Mouse (Mus musculus): ENCODE measurements around the gene Parpbp. TPM values are rescaled to one million over a fixed set of nuclear protein-coding genes. Genes with fewer than 3 reads are reported as not detected.

The Parpbp gene
- total and polyA plus RNA-seq, 3 experiments = 16.9 to 35.0 (median 19.8) TPM

DNA sequence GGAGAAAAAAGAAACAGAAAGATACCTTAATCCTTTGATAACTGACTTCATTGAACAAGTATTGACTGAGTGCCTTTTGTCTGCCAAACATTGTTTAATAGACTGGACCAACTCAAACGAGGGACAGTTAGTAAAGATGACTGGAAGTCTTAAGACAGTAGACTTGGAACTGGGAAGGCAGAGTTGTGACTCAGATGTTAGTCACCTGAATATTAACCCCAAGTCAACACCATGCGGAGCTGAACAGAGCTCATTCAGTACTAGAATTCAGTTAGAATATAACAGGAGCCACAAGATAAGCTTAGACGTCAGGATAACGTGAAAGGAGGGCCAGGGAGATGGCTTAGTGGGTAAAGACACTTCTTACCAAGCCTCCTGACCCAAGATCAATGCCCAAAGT is 3.6 kb upstream of the Parpbp start:
- no peak for DNase-seq (ENCODE audit: extremely low read depth)
- TF ChIP-seq MYC (IDR thresholded peaks at IDR 0.05; ENCODE audit: low read depth, low read length) = no peak
- no peak for TF ChIP-seq E2F4 (IDR thresholded peaks at IDR 0.05; ENCODE audit: insufficient replicate concordance, low read depth, low read length)
- no peak for TF ChIP-seq SIN3A (IDR thresholded peaks at IDR 0.05; ENCODE audit: low read length)
- no peak for TF ChIP-seq ELF1 (IDR thresholded peaks at IDR 0.05; ENCODE audit: low read depth, low read length)
- no peak for TF ChIP-seq ZNF384 (IDR thresholded peaks at IDR 0.05; ENCODE audit: low read depth, low read length)
- no peak for TF ChIP-seq CTCF (conservative IDR thresholded peaks at IDR 0.05 in 1 of 2, IDR thresholded peaks at IDR 0.05 in 1 of 2; ENCODE audit: low read depth in 2 of 2, low read length in 2 of 2)
- no peak for TF ChIP-seq USF2 (conservative IDR thresholded peaks at IDR 0.05; ENCODE audit: low read depth, low read length)
- TF ChIP-seq MAZ (IDR thresholded peaks at IDR 0.05; ENCODE audit: low read depth, low read length) = no peak
- TF ChIP-seq BHLHE40 (IDR thresholded peaks at IDR 0.05; ENCODE audit: low read depth, low read length) = no peak
- no peak for TF ChIP-seq ETS1 (conservative IDR thresholded peaks at IDR 0.05; ENCODE audit: low read depth, low read length)
- peaks cover 4 to 18% of the 10 kb centered on the region in 2 experiments for H3K4me1 ChIP-seq (ENCODE audit: control insufficient read depth in 1 of 2, insufficient read depth in 2 of 2)
- in situ Hi-C loops (cut with MboI; ENCODE audit: low pct_ligation_motif_present, low pct_unique_long_range_greater_than_20kb, low sequenced_read_pairs) = no loop called here
- peaks cover 20% of the 10 kb centered on the region for H3K79me2 ChIP-seq (replicated peaks; ENCODE audit: control insufficient read depth, extremely low read depth, insufficient read depth, poor library complexity, severe bottlenecking)
- H3K4me2 ChIP-seq (ENCODE audit: insufficient read depth, low read depth, poor library complexity, severe bottlenecking) = no peak overlapping the region
- no peaks in the 10 kb centered on the region for H3K27me3 ChIP-seq (replicated peaks)
- H3K9ac ChIP-seq (ENCODE audit: insufficient read depth, low read depth) = no peak overlapping the region
- no peak overlapping the region for H3K4me3 ChIP-seq (replicated peaks in 1 of 3; ENCODE audit: low read depth in 2 of 3, low read length in 2 of 3, poor library complexity in 1 of 3)
- dilution Hi-C loops (cut with MboI; ENCODE audit: extremely low pct_ligation_motif_present, extremely low pct_unique_long_range_greater_than_20kb, low sequenced_read_pairs) = no loop called here
- H3K9me3 ChIP-seq (replicated peaks; ENCODE audit: low read length) = no peaks in the 10 kb centered on the region
- H3K27ac ChIP-seq (ENCODE audit: insufficient read depth, low read depth) = no peak overlapping the region
- peaks cover 43 to 68% of the 10 kb centered on the region in 2 experiments for H3K36me3 ChIP-seq (replicated peaks in 1 of 2; ENCODE audit: control insufficient read depth in 1 of 2, insufficient read depth in 1 of 2, low read length in 1 of 2)

DNA sequence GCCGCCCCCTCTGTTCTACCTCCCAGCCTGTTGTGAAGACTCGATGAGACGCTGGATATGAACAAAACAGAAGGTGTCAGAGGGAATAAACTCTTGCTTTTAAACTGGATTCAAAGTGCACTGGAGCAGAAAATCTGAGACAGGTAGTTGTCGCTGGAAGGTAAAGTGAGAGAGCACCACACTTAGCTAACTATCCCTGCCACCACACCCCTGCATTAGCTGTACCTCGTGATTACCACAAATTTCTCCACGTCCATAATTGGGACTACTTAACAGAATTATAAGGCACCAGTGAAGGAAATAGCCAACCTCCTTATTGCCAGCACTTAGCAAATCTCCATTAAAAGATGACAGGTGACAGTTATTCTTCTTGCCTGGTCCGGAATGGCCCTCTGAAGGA is 554 bp downstream of the Parpbp start:
- TF ChIP-seq RCOR1 (conservative IDR thresholded peaks at IDR 0.05; ENCODE audit: low read depth, low read length) (no peak), PAX5 (IDR thresholded peaks at IDR 0.05; ENCODE audit: low read length) (no peak), BHLHE40 (IDR thresholded peaks at IDR 0.05; ENCODE audit: low read depth, low read length) (no peak), MAZ (IDR thresholded peaks at IDR 0.05; ENCODE audit: low read depth, low read length) (no peak), HCFC1 (IDR thresholded peaks at IDR 0.05; ENCODE audit: low read depth, low read length) (no peak), KAT2A (IDR thresholded peaks at IDR 0.05; ENCODE audit: insufficient replicate concordance, low read length) (no peak), NRF1 (IDR thresholded peaks at IDR 0.05; ENCODE audit: low read depth, low read length) (no peak), ETS1 (conservative IDR thresholded peaks at IDR 0.05; ENCODE audit: low read depth, low read length) (no peak), MAX (IDR thresholded peaks at IDR 0.05; ENCODE audit: low read length) (no peak), USF2 (conservative IDR thresholded peaks at IDR 0.05; ENCODE audit: low read depth, low read length) (no peak)
- in situ Hi-C loops (cut with MboI; ENCODE audit: low pct_ligation_motif_present, low pct_unique_long_range_greater_than_20kb, low sequenced_read_pairs) (no loop called here), dilution Hi-C loops (cut with MboI; ENCODE audit: extremely low pct_ligation_motif_present, extremely low pct_unique_long_range_greater_than_20kb, low sequenced_read_pairs) (no loop called here)
- no peaks in the 10 kb centered on the region for H3K27me3 ChIP-seq (replicated peaks)
- H3K4me1 ChIP-seq (ENCODE audit: control insufficient read depth in 1 of 2, insufficient read depth in 2 of 2) = peaks cover 8 to 40% of the 10 kb centered on the region in 2 experiments
- H3K79me2 ChIP-seq (replicated peaks; ENCODE audit: control insufficient read depth, extremely low read depth, insufficient read depth, poor library complexity, severe bottlenecking) = peaks cover 34% of the 10 kb centered on the region
- peaks cover 18 to 51% of the 10 kb centered on the region in 2 experiments for H3K36me3 ChIP-seq (replicated peaks in 1 of 2; ENCODE audit: control insufficient read depth in 1 of 2, insufficient read depth in 1 of 2, low read length in 1 of 2)
- peak overlapping the region; percentile 36 for H3K9ac ChIP-seq (ENCODE audit: insufficient read depth, low read depth)
- no peak for DNase-seq (ENCODE audit: extremely low read depth)
- H3K4me2 ChIP-seq (ENCODE audit: insufficient read depth, low read depth, poor library complexity, severe bottlenecking) = peak overlapping the region; percentile 93
- no peaks in the 10 kb centered on the region for H3K9me3 ChIP-seq (replicated peaks; ENCODE audit: low read length)
- peak overlapping the region; percentile 85 to 96 (median 88) for H3K4me3 ChIP-seq (replicated peaks in 1 of 3; ENCODE audit: low read depth in 2 of 3, low read length in 2 of 3, poor library complexity in 1 of 3)
- H3K27ac ChIP-seq (ENCODE audit: insufficient read depth, low read depth) = no peak overlapping the region
